Mouse (Mus musculus): ENCODE results near the gene Galnt3.

Galnt3 gene

GRCm38 (mm10) chr2:66107864-66108514, 16.8 kb downstream of the Galnt3 start:
- DNase-seq (ENCODE audit: low spot score): no peak

DNA sequence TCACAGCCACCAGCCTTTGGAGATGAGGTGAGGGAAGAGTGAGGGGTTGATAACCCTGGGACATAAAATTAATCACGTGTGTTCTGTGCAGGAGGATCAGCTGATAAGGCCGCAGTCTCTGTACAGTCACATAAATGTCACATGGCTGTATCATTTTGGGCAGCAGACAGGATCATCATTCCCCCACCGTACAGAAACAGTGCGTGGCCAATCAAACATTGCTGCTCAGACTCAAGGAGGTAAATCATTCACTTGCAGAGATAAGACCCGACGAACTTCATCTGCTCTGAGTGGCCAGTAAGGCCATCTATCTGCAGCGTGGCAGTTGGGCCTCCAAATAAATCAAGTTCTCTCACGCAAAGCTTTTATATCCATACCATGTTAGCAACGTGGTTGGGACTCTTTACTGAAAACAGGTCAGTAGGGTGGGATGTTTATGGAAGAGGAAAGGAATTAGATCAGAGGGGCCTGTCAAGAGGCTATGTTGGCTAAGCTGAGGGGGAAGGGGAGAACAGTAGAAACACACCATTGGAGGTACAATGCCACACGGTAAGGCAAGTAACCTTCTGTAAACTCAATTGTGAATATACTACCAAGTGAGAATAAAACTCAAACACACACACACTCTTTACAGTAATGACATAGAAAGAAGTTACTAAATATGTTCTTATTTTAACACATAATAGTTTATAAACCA, 20.9 kb downstream of the Galnt3 start:
- no peak for DNase-seq (ENCODE audit: low spot score)

DNA sequence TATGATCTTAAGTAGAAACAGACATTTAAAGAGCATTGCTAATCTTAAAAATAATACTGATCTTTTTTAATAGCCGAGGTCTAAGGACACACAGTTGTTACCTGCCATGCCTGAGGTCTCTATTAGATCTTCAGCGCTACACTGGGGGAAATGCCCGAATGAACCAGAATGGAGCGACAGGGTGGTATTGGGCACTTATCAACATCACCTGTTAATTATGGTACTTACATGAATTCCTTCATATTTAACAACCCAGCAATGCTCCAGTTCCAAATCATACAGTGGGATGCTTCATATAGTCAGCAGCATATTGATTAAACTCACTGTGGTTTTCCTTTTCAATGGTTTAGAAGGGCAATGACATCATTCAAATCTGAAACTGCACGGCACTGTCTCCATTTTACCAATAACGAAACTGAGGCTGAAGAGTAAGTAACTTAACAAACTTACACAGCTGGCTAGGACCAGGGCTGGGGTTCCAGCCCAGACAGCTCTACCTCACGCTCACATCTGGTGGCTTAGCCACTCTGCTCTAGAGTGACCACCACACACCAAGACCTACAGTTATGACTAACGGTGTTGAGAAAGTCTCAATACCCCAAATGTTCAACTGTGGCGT, 23.0 kb downstream of the Galnt3 start:
- DNase-seq (ENCODE audit: low spot score): no peak

- DNase-seq (ENCODE audit: low spot score): no peak
Measured at GRCm38 (mm10) chr2:66100671-66101351, 24.0 kb downstream of the Galnt3 start.

DNA sequence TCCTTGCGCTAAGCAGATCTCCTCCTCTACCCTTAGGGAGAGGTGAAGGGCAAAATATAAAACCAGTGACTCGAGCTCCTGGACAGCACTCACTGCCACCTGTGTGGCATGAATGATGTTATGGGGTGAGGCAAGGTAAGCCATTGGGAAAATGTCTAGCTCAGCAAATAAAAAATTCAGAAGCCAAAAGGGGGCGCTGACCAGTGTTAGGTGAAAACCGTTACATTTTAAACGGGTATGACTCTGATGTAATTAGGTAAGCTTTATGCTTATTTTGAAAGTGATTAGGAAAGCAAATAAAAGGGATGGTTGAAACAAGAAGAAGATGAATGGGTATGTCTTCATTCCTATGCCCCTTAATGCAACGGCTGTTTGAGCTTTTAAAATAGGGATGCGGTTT, 24.6 kb downstream of the Galnt3 start:
- no peak for DNase-seq (ENCODE audit: low spot score)

DNA sequence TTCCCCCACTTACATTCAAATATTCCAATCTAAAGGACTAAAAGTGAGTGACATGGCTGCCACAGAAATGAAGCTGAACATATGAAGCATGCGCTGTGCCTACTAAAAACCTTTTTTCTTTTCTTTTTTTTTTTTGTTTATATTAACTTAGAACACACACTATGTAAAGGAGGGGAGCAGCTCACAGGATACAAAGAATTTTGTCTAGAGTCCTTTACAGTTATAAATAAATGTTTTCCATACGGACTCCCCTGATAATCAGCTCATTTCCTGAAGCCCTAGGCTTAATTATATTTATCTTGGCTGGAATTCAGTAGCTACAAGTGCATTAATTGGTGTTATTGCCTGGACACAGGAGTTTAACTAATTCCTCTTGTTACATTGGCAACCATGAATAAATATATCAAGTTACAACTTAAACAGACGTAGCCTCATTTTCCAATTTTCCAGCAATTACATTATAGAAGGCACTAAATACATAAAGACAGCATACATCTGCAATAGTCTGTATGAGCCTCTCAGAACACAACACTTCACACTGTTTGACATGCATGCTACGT, 30.1 kb downstream of the Galnt3 start:
- DNase-seq (ENCODE audit: low spot score): no peak

GRCm38 (mm10) chr2:66091296-66091695, 33.5 kb downstream of the Galnt3 start:
- no peak for DNase-seq (ENCODE audit: low spot score)

- DNase-seq (ENCODE audit: low spot score): no peak
Measured at GRCm38 (mm10) chr2:66081876-66082275, 42.9 kb downstream of the Galnt3 start.

- no peak for DNase-seq (ENCODE audit: low spot score)
Measured at GRCm38 (mm10) chr2:66080731-66081130, 44.1 kb downstream of the Galnt3 start.

- peak; percentile 18 for DNase-seq (ENCODE audit: low spot score)
Measured at GRCm38 (mm10) chr2:66069454-66069853, 55.3 kb downstream of the Galnt3 start.

DNA sequence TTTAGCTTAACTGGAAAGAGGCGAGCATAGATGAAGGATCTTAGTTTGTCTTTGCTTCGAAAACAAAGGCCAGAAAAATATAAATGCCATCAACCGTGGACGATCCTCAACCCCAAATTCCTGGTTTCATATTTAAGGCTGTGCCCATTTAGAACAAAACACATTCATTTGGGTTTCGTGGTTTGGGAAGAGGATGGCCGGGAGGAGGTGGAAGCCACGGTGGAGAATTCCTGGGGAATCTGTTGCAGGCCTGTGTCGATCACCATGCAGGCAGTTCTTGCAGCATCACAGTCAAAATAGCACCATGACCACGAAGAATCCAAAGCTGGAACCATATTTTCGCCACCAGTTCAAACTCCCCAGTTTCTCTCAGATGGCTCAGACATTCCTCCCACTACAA, 61.5 kb downstream of the Galnt3 start:
- no peak for DNase-seq (ENCODE audit: low spot score)

GRCm38 (mm10) chr2:66044405-66045089, 80.2 kb downstream of the Galnt3 start:
- no peak for DNase-seq (ENCODE audit: low spot score)

DNA sequence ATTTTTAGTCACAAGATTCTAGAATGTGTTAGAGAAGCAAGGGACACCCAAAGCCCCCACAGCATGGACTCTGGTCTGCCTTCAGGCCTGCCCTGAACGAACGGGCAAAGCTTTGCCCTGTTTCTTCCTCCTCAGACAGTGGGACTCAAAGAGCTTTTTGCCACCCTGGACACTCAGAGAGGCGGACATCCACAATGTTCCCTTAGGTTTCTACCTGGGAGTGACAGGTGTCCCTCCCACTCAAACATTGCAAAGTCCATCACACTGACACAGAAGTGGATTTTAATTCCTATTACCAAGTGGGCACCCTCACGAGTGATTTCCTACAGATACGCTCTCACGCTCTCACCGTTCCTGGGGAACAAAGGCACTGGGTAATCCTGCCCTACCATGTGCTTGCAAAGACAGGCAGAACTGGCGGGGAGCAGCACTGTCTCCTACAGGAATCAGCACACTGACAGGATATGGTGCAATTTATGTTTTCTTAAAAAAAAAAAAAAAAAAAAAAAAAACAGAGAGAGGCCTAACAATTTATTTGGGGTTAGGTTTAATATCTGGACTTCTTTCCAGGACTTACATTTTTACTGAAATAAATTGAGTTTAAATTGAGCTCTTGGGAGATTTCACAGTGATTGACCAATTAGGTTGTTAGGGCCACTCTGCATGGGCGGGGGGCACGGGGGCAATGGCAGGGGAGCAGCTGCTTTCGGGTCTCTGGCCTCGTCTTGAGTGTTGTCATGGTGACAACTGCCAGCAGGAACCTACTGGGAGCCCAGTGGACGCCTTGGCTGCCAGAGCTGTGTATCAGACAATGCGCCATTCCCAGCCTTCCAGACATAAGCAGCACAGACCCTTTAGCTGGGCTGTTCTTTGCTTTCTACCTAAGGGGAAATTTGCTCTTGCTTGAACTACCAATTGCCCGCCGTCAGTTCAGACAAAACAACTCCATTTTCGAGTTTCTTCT, 81.1 kb downstream of the Galnt3 start:
- DNase-seq (ENCODE audit: low spot score): peak; percentile 80

DNA sequence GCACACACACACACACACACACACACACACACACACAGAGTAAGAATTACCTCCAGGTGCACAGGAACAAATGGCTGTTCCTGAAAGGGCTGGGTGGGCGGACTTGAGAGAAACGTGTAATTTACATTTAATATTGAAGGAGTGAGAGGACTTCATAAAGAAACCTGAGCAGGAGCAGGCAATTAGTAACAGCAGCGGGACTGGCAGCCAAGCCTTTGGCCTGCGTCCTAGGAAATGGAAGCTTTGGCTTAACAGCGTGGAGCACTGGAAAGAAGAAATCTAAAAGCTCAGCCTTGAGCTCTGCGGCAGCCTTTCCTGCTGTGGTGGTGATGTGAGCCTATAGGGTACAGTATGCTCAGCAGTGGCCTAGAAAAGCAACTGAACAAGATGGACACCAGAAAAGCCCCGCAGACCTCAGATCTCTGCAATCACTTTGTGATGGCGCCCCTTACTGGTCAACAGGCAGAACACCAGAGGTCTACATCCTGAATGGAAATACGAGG, 82.8 kb downstream of the Galnt3 start:
- DNase-seq (ENCODE audit: low spot score): peak; percentile 95

DNA sequence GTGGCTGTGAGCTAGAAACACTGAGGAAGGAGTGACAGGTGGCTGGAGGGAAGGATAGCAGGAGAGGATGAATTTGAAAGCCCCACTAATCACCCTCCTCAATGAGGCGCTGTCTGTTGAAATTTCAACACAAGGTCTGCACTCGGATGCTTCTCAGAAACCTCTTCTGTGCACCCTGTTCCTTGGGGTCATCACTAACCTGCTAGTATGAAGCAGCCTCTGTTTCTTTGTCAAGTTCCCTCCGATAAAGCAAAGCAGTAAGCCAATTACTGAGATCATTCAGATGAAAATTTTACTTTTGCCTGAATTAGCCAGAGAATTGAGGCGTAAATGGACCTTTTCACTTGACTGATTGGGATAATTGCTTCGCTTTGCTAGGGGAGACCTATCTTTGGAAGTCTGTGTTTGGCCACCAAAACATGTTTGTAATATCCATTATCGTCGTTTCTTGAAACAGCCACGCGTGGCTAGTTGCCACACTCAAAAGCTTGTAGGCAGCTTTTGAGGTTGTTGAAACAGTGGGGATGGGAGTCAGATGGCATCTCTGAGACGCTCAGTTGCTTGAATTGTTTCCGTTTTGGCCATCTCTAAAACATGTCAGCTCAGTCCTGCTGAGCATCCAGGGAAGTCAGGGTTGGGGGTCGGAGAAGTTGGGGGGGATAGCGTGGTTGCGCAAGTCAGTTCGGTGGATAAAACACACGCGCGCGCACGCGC, 83.4 kb downstream of the Galnt3 start:
- peak; percentile 87 for DNase-seq (ENCODE audit: low spot score)

- peak; percentile 51 for DNase-seq (ENCODE audit: low spot score)
Measured at GRCm38 (mm10) chr2:66040611-66041010, 84.2 kb downstream of the Galnt3 start.

GRCm38 (mm10) chr2:66034907-66035679, 89.7 kb downstream of the Galnt3 start:
- DNase-seq (ENCODE audit: low spot score): peak; percentile 55

Data from retina, embryonic 14.5 days (tissue).